Mouse (Mus musculus): ENCODE data around the gene Cldn10. TPM values are rescaled to one million over a fixed set of nuclear protein-coding genes. Genes with fewer than 3 reads are reported as not detected.

The Cldn10 gene
- total RNA-seq, 2 experiments from 2014 or later = not detected

DNA sequence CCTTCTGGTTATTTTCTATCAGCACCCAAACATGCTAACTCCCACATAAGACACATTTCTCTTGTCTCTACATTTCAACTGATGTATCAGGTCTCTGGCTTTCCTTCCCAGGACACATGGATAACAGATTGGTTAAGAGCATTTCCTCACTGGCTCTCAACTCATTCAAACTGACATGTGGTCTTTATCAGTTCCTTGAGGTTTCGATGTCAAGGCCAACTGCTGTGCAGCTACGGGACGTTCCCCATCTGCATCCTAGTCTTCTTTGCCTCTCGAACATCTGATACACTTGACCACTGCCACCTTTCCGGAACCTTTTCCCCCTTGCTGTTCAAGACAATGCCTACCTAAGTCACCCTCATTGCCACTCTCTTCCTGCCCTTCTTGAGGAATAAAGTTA is 125.9 kb downstream of the Cldn10 start:
- no peak for DNase-seq

DNA sequence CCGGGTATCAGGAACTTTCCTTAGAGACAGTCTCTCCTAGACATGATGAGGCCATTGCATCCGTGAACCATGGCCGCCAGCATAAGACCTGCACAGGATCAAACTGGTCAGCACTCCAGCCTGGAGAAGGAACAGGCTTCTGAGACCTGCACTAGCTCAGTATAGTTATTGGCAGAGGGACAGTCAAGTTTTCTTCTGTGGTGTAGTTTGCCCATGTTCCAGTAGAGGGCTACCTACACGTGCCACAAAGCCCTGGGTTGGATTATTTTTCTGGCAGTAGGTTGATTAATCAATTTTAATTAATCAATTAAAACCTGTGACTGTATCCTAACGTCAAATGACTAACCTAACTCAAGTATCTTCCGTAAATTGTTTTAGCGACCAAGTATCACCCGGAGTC is 131.3 kb downstream of the Cldn10 start:
- DNase-seq = no peak

DNA sequence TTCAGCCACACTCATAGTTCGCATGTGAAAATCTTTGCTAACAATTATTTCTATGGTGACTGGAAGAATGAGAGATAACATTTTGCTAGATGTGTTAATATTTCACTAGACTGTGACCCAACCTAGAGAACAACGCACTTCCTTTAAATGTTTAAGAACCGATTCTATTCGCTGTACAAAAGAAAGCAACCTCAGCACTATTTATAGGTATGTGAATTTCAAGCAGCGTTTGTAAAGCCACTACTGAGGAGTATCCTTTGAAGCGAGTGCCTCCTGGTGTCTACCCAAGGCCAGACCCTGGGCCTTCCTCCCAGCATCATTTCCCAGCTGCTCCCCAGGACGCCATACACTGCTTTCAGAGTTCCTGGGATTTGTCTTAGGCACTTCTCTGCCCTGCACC is 132.9 kb downstream of the Cldn10 start:
- no peak for DNase-seq

DNA sequence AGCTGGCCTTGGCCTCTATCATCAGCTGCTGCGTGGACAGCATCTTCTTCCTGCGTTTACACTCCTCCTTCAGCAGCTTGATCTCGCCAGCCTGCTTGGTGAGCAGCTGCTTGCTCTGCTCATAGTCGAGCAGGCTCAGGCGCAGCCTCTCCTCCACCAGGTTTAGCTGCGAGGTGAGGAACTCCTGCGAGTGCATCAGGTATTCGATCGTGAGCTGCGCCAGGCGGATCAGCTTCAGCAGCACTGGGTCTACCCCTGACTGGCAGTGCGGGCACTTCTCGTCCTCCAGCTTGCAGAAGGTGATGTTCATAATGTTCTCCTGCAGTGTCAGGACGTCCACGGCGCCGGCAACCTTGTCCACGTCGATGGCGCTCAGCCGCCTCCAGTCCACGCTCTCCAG is 134.5 kb downstream of the Cldn10 start:
- DNase-seq = no peak

DNA sequence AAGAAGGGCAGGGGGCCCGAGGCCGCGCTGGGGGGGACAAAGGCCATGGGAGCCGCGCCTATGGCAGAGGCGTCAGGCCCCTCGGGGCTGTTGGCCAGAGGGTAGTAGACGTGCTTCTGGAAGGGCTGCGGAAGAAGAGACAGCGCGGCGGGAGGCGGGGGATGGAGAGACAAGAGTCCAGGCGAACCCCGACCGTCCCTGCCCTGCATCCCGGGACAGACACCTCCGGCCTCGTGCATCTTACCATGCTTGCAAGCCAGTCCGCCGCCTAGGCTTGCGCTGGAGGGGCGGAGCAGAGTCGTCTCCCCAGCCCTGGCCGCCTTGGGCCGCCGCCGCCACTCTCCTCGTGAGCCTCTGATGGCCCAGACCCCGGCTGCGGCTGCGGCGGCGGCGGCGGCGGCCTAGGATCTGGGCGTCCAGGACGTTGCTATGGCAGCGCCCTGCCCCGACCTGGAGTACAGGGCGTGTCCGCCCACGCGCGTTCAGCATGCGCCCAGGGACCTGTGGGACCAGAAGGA is 135.0 kb downstream of the Cldn10 start:
- no peak for DNase-seq

Other genes with a start within 250 kb of the Cldn10 start
- 10 to 100 TPM in 1 of 2 experiments, 1 to 10 TPM in 1; 9.0 to 10.7 TPM for gene Abcc4, start 81.7 kb upstream of the Cldn10 start, total RNA-seq (2021)
- 1 to 10 TPM; 2.2 to 2.6 TPM for gene Dzip1, start 137.6 kb downstream of the Cldn10 start, total RNA-seq (2021)
- 10 to 100 TPM; 18.9 to 20.8 TPM for gene Dnajc3, start 150.1 kb downstream of the Cldn10 start, total RNA-seq (2021)

All from gastrocnemius, postnatal 25 days (tissue).